Mouse (Mus musculus) brain, embryonic 14.5 days (tissue): Measurements from ENCODE around the gene Pacs2.

ENCODE experiments used
- CTCF ChIP-seq: fragments of 200-500 bp; IDR thresholded peaks from 2 replicates; pipeline ENCODE4 v1.5.1; 2012; ENCODE audit warnings: inconsistent platforms, mild to moderate bottlenecking, moderate library complexity, borderline replicate concordance; ENCODE audit not compliant: insufficient read depth, insufficient read length; ENCODE audit errors: extremely low read depth
- POLR2A ChIP-seq: fragments of 200-500 bp; IDR thresholded peaks from 2 replicates; pipeline ENCODE4 v1.6.1; 2012; ENCODE audit warnings: mild to moderate bottlenecking, inconsistent platforms, borderline replicate concordance; ENCODE audit not compliant: poor library complexity, insufficient read depth, insufficient read length, severe bottlenecking; ENCODE audit errors: extremely low read depth

GRCm38 (mm10) chr12:113027495-113027894, 13.2 kb downstream of the Pacs2 start:
- TF ChIP-seq CTCF (no peak), POLR2A (no peak)
